Mouse (Mus musculus) thymus, adult 2 months (tissue): Measurements from ENCODE around the gene Ypel3.

Experiments used
- CTCF ChIP-seq: fragments of 200-500 bp; IDR thresholded peaks from 2 replicates; pipeline ENCODE4 v1.5.1; 2012; ENCODE audit warnings: mild to moderate bottlenecking, control low read depth, low read length, moderate library complexity, borderline replicate concordance; ENCODE audit not compliant: control insufficient read depth, poor library complexity, insufficient read depth; ENCODE audit errors: extremely low read depth
- POLR2A ChIP-seq: fragments of 200-500 bp; IDR thresholded peaks from 2 replicates; pipeline ENCODE4 v1.6.1; 2012; ENCODE audit warnings: mild to moderate bottlenecking, low read length, control low read depth, moderate library complexity; ENCODE audit not compliant: control insufficient read depth, poor library complexity, insufficient read depth; ENCODE audit errors: extremely low read depth

DNA sequence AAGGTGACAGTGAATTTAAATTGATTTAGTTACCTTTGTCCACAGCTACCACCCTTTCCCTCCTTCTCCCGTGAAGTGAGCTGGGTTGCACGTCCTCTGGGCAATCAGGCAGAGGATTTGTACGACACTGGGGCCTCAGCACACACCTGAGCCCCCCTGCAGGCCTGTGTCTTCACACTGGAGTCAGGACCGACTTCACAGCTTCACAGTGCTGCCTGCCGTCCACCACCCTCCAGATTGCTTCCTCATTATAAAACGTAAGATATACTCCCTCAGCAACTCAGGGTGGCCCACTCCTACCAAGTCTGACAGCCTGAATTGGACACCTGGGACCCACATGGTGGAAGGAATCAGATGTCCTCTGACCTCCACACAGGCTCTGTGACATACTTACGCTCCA, 18.2 kb upstream of the Ypel3 start:
- TF ChIP-seq CTCF (no peak), POLR2A (no peak)
